Mouse (Mus musculus) midbrain, postnatal 0 days (tissue): ENCODE measurements around the gene Rassf8. TPM values are rescaled to one million over a fixed set of nuclear protein-coding genes. Genes with fewer than 3 reads are reported as not detected.

Source experiments
- ATAC-seq: fragments of 200-750 bp; cut with Nextera tagmentation; 2 replicates; pipeline ENCODE4 v1.8.0; 2017; ENCODE audit warnings: moderate number of reproducible peaks, mild to moderate bottlenecking, moderate TSS enrichment, moderate library complexity; ENCODE audit not compliant: low FRiP score
- DNase-seq: peaks from one replicate; pipeline ENCODE4 v3.0.0-alpha.2; 2015; ENCODE audit warnings: low spot score
- H3K27ac ChIP-seq: fragments of 300-500 bp; sonication (generic); 2 replicates; pipeline ENCODE4 v1.5.1; 2014; ENCODE audit warnings: low read depth, mild to moderate bottlenecking, low read length, mixed read lengths
- H3K27me3 ChIP-seq: fragments of 300-500 bp; sonication (generic); 2 replicates; pipeline ENCODE4 v1.6.1; 2014; ENCODE audit warnings: low read length, control low read depth, mixed read lengths; ENCODE audit not compliant: insufficient read depth
- H3K36me3 ChIP-seq: fragments of 300-500 bp; sonication (generic); 2 replicates; pipeline ENCODE4 v1.6.1; 2014; ENCODE audit warnings: low read length, control low read depth, mixed read lengths; ENCODE audit not compliant: insufficient read depth
- H3K4me1 ChIP-seq: fragments of 300-500 bp; sonication (generic); 2 replicates; pipeline ENCODE4 v1.6.1; 2014; ENCODE audit warnings: mild to moderate bottlenecking, control low read depth, antibody characterized with exemption, low read length, mixed read lengths; ENCODE audit not compliant: insufficient read depth
- H3K4me2 ChIP-seq: fragments of 300-500 bp; sonication (generic); 2 replicates; pipeline ENCODE4 v1.6.1; 2014; ENCODE audit warnings: low read depth, mild to moderate bottlenecking, low read length, mixed read lengths; ENCODE audit not compliant: poor library complexity, severe bottlenecking
- H3K4me3 ChIP-seq: fragments of 300-500 bp; sonication (generic); 2 replicates; pipeline ENCODE4 v1.5.1; 2014; ENCODE audit warnings: low read depth, mild to moderate bottlenecking, low read length, moderate library complexity
- H3K9ac ChIP-seq: fragments of 300-500 bp; sonication (generic); replicated peaks from 2 replicates; pipeline ENCODE4 v1.6.1; 2014; ENCODE audit warnings: mild to moderate bottlenecking, low read length, moderate library complexity, mixed read lengths; ENCODE audit not compliant: poor library complexity, severe bottlenecking
- H3K9me3 ChIP-seq: fragments of 300-500 bp; sonication (generic); 2 replicates; pipeline ENCODE4 v1.6.1; 2016; ENCODE audit warnings: low read length, control low read depth
- CTCF ChIP-seq: IDR thresholded peaks from 2 replicates; pipeline ENCODE4 v1.5.1; 2016; ENCODE audit warnings: antibody characterized with exemption, mild to moderate bottlenecking
- WGBS: fragments of 180-500 bp; shearing (Covaris S2); extraction: QIAGEN DNeasy Blood & Tissue Kit; methylation state at CpG from one replicate; pipeline ENCODE4 v1.1.7; 2014; 5-methylcytosine and 5-hydroxymethylcytosine counted together
- polyA plus RNA-seq: library from polyadenylated mRNA; unstranded; fragments of >200 nt; fragmentation: Nextera tagmentation; extraction: Ambion mirVana; gene quantifications from 2 replicates; pipeline ENCODE4 v1.2.1, GENCODE M21; 2015
- total RNA-seq: library from RNA; depleted of rRNA; stranded (reverse); fragments of >200 nt; gene quantifications from 2 replicates; pipeline ENCODE4 v1.2.3, GENCODE M21; 2014

The Rassf8 gene
- total and polyA plus RNA-seq, 2 experiments from 2014 or later = 5.6 to 16.3 TPM

DNA sequence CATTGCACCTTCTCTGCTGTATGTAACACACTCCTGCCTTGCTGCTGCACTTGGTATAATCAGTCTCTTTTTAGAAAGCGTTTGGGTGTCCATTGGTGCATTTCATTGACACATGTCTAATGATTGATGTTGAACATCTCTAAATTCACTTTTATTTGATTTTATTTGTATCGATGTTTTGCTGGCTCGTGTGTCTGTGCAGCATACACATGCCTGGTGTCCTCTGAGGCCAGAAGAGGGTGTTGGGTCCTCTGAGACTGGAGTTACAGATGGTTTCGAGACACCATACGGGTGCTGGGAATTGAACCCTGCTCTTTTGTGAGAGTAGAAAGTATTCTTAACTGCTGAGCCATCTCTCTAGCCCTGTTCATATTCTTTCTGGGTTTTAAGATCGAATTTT is 6.7 kb downstream of the Rassf8 start:
- TF ChIP-seq CTCF = no peak
- no peaks in the 10 kb centered on the region for H3K9me3 ChIP-seq
- no peak overlapping the region for H3K4me3 ChIP-seq
- 88% methylated on average over 6 of the region's 6 CpGs for WGBS
- no peaks in the 10 kb centered on the region for H3K27me3 ChIP-seq
- ATAC-seq (no peak), DNase-seq (no peak)
- H3K4me2 ChIP-seq = no peak overlapping the region
- no peak overlapping the region for H3K9ac ChIP-seq
- H3K27ac ChIP-seq = no peak overlapping the region
- peaks cover 6% of the 10 kb centered on the region; the same call in 1 of the 2 replicates for H3K4me1 ChIP-seq
- no peaks in the 10 kb centered on the region for H3K36me3 ChIP-seq

DNA sequence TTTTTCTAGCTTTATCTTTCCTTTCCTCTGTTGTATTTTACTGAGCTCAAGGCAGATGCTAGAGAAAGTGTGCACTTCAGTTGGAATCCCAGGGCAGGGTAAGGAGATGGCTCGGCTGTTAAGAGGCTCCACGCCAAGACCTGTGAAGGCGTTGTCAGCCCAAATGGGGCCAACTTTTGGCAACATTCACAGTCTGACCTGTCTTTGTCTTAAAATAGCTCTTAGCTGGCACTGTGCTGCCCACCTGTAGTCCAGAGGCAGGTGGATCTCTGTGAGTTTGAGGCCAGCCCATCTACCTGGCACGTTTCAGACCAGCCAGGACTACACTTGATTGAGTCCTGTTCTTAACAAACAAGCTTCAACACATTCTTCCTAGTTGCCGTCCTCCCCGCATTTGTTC is 7.9 kb downstream of the Rassf8 start:
- Histone ChIP-seq H3K4me3 (no peak overlapping the region), H3K4me2 (no peak overlapping the region), H3K9ac (no peak overlapping the region), H3K27me3 (no peaks in the 10 kb centered on the region), H3K36me3 (no peaks in the 10 kb centered on the region), H3K27ac (no peak overlapping the region), H3K9me3 (no peaks in the 10 kb centered on the region), H3K4me1 (peaks cover 6% of the 10 kb centered on the region; the same call in 1 of the 2 replicates)
- WGBS = 87% methylated on average over 6 of the region's 6 CpGs
- TF ChIP-seq CTCF = no peak
- DNase-seq = no peak
- ATAC-seq = no peak

- Histone ChIP-seq H3K4me2 (no peak overlapping the region), H3K36me3 (no peaks in the 10 kb centered on the region), H3K27ac (no peak overlapping the region), H3K9me3 (no peaks in the 10 kb centered on the region), H3K4me1 (peaks cover 6% of the 10 kb centered on the region; the same call in 1 of the 2 replicates), H3K4me3 (no peak overlapping the region), H3K9ac (no peak overlapping the region), H3K27me3 (no peaks in the 10 kb centered on the region)
- ATAC-seq = no peak
- DNase-seq = no peak
- TF ChIP-seq CTCF = no peak
- 67% methylated on average over 14 of the region's 14 CpGs for WGBS
Observed at GRCm38 (mm10) chr6:145755942-145756639, 9.5 kb downstream of the Rassf8 start.

DNA sequence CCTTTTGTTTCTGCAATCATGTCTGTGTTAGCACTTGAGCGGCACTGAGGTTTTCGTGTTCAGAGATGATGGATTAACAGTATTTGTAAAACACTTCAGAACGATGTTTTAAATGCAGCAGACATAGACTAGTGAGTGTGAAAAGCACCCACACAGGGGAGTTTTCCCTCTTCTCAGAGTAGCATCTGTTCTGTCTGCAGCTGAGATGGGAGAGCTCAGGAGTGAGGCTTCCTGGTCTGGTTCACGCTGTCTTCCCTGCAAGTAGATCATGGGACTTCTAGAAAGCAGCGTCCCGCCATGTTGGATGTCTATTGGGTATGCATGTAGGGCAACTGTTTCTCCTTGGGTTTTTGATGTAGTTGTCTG is 10.1 kb downstream of the Rassf8 start:
- Histone ChIP-seq H3K4me3 (no peak overlapping the region), H3K9me3 (no peaks in the 10 kb centered on the region), H3K27ac (no peak overlapping the region), H3K4me2 (no peak overlapping the region), H3K27me3 (no peaks in the 10 kb centered on the region), H3K9ac (no peak overlapping the region), H3K36me3 (no peaks in the 10 kb centered on the region), H3K4me1 (peaks cover 6% of the 10 kb centered on the region; the same call in 1 of the 2 replicates)
- DNase-seq (no peak), ATAC-seq (no peak)
- 78% methylated on average over 6 of the region's 6 CpGs for WGBS
- no peak for TF ChIP-seq CTCF

DNA sequence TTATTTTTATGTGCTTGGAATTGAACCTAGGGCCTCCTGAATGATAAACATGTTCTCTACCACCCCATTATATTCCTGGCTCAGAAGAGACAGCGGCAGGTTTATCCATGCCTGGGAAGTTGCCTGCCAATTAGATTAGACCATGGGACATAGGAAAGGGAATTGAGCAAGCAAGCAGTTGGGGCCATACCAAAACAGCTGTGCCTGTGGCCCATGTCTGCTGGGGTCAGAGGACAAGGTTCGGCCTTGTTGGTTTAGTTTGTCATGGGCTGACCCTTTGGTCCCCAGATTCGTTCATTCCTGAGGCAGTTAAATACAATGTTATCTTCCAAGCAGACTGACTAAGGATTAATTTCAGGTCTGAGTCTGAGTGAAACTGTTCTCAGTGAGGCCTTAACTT is 10.8 kb downstream of the Rassf8 start:
- no peaks in the 10 kb centered on the region for H3K27me3 ChIP-seq
- peaks cover 6% of the 10 kb centered on the region; the same call in 1 of the 2 replicates for H3K4me1 ChIP-seq
- no peak overlapping the region for H3K27ac ChIP-seq
- no peak for DNase-seq
- no peak for ATAC-seq
- H3K36me3 ChIP-seq = no peaks in the 10 kb centered on the region
- no peak overlapping the region for H3K4me3 ChIP-seq
- 79% methylated on average over 3 of the region's 3 CpGs for WGBS
- no peak overlapping the region for H3K9ac ChIP-seq
- H3K9me3 ChIP-seq = no peaks in the 10 kb centered on the region
- TF ChIP-seq CTCF = no peak
- no peak overlapping the region for H3K4me2 ChIP-seq

DNA sequence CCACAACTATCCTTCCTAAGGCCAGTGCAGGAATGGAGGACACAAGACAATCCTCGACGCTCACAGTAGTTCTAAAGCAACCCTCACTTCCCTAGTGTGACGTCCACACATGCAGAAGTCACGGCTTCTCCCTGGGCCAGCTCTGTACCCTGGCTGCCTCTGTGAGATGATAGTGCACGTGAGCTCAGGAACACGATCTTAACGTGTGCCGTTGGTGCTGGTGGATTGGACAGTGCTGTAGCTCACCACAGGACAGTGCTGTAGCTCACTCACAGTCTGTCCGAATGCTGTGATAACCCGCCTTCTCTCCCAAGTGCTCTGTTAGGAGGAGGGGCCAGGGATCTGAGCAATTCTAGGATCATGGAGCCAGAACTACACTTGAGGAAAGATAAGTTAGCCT is 12.1 kb downstream of the Rassf8 start:
- Histone ChIP-seq H3K27ac (no peak overlapping the region), H3K4me3 (no peak overlapping the region)

More for the DNA sequence above, 12.1 kb downstream of the Rassf8 start:
- 85% methylated on average over 10 of the region's 10 CpGs for WGBS
- ATAC-seq (no peak), DNase-seq (no peak)
- 0 out of 2 replicates have a peak, but pooled peaks cover 4% of the 10 kb centered on the region for H3K4me1 ChIP-seq
- H3K27me3 ChIP-seq = no peaks in the 10 kb centered on the region
- no peak overlapping the region for H3K4me2 ChIP-seq
- no peaks in the 10 kb centered on the region for H3K9me3 ChIP-seq
- no peak for TF ChIP-seq CTCF
- no peak overlapping the region for H3K9ac ChIP-seq
- no peaks in the 10 kb centered on the region for H3K36me3 ChIP-seq
